Mouse (Mus musculus) ES-CJ7 (cell line): ENCODE data around the gene Bmp2k.
A peak's percentile ranks its signal among the peaks of the same experiment; 100 is the strongest.

Experiments used
- DNase-seq: peaks from one replicate; pipeline ENCODE4 v3.0.0; 2011; ENCODE audit warnings: low read depth, low spot score

Bmp2k gene

GRCm38 (mm10) chr5:97054166-97054565, 56.7 kb downstream of the Bmp2k start:
- DNase-seq: no peak

DNA sequence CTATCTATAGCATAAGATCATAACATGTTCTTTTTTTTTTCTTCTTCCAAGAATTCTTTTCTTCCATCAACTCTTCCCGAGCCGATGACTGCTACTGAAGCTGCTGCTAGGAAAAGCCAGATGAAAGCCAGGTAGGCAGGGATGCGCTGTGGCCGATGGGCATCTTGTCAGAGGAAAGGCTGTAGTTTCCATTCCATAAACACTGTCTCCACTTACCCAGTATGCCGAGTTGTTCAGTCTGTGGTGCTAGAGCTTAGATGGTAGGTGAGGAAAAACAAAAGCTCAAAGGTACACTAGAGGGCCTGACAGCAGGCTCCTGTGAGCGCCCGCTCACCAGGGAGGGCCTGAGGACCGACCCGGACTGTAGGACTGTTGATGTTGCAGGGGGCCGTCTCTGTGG, 57.3 kb downstream of the Bmp2k start:
- DNase-seq: no peak

- DNase-seq: peak; percentile 38
Measured at GRCm38 (mm10) chr5:97055511-97056068, 58.1 kb downstream of the Bmp2k start.

DNA sequence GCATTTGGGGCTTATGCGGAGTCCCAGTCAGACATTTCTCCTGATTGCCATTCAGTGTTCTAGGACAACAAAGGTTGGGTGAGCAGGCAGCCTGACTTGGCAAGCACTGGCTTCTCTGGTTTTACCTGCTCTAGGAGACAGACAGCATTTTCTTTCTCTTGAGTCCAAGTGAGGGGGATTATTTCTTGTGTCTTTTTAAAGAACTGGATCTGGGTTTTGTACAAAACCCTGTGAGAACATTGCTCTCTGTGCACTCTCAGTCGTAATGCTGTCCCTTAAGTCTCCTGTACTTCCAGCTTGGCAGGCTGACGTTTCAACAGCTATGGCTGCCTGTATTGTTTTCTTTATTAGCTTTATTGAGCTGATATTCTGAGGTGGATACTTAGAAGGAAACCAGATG, 58.9 kb downstream of the Bmp2k start:
- no peak for DNase-seq

DNA sequence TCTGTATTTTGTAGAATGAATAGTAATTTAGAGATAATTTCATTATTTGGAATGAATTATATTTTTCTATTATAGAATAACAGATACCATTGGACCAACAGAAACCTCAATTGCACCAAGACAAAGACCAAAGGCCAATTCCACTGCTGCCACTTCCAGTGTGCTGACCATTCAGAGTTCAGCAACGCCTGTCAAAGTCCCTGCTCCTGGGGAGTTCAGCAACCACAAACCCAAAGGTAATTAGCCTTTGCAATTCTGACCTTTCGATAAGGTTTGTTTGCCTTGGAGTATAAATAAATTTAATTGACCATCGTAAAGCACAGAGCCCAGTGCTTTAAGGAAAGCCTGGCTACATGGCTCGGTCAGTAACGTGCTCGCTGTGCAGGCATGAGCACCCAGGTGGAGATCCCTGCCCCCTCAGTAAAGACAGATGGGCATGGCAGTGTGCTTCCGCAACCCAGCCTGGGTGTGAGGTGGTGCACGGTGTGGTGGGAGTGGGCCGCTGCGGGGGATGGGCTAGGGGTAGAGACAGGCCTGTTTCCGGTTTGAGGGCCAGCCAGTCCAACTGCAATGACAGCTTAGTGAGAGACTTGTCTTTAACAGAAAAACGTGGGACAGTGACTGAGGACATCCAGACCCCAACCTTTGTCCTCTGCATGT, 59.4 kb downstream of the Bmp2k start:
- DNase-seq: no peak

DNA sequence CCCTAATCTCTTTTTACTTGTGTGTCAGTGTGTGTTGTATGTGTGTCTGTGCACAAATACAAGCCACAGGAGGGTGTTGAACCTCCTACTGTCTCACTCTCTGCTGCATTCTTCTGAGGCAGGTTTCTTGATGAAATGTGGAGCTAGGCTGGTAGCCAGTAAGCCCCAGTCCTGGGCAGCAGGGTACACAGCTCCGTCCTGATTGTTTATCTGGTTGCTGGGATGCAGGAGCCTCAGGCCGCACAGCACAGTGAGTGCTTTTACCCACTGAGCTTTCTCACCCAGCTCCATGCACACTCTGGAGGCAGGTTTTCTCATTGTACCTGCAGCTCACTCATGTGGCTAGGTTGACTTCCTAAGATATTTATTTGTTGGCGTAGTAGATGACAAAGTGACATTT, 63.4 kb downstream of the Bmp2k start:
- DNase-seq: no peak

GRCm38 (mm10) chr5:97062041-97062440, 64.6 kb downstream of the Bmp2k start:
- DNase-seq: no peak

GRCm38 (mm10) chr5:97065746-97066145, 68.3 kb downstream of the Bmp2k start:
- no peak for DNase-seq

GRCm38 (mm10) chr5:97075476-97076151, 78.1 kb downstream of the Bmp2k start:
- no peak for DNase-seq

GRCm38 (mm10) chr5:97076167-97076566, 78.7 kb downstream of the Bmp2k start:
- DNase-seq: no peak

- no peak for DNase-seq
Measured at GRCm38 (mm10) chr5:97077676-97078075, 80.2 kb downstream of the Bmp2k start.

GRCm38 (mm10) chr5:97078641-97079040, 81.2 kb downstream of the Bmp2k start:
- no peak for DNase-seq

GRCm38 (mm10) chr5:97081481-97081880, 84.0 kb downstream of the Bmp2k start:
- peak; percentile 17 for DNase-seq

DNA sequence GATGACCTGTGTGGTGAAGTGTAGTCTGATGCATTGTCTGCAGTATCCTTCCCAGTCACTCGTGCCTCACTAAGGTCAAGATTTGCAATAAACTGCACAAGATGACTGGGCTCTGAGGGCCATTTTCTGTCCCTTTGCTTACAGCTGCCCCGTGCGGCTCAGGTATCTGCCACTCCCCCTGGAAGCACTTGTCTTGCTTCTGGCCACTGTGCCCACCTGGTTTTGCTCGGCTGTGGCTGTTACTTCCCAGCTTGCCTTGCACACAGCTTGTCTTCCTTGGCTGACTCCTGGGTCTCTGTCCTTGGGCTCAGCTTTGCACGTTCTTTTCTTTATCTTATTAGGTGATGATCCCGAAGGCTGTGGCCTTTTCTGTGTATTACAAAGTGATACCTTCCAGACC, 86.2 kb downstream of the Bmp2k start:
- DNase-seq: no peak

DNA sequence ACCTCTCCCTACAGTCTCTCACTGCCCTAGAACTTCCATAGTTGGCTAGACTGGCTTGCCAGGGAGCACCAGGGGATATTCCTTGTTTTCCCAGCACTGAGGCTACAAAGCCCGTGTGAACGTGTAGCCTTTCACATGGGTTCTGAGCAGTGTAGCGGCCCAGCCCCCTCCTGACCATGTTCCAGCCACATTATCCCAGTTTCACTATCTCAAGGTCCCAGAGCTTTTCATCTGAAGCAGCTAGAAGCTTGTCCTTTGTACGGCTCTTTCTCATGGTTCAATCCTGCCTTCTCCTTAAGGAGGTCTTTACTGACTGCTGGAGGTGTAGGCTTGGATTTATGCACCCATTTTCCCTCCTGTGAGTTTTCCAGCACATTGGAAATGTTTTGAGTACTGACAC, 87.1 kb downstream of the Bmp2k start:
- DNase-seq: no peak

- no peak for DNase-seq
Measured at GRCm38 (mm10) chr5:97085071-97085470, 87.6 kb downstream of the Bmp2k start.

- DNase-seq: peak; percentile 25
Measured at GRCm38 (mm10) chr5:97087030-97087630, 89.6 kb downstream of the Bmp2k start.

DNA sequence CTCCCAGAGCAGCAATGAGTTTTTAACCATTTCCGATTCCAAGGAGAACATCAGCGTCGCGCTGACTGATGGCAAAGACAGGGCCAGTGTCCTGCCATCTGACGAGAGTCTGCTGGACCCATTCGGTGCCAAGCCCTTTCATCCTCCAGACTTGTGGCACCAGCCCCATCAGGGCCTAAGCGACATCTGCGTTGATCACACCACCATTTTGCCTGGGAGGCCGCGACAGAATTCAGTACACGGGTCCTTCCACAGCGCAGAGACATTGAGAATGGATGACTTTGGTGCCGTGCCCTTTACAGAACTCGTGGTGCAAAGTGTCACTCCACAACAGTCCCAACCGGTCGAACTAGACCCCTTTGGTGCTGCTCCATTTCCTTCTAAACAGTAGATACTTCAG, 90.3 kb downstream of the Bmp2k start:
- no peak for DNase-seq

- DNase-seq: no peak
Measured at GRCm38 (mm10) chr5:97088231-97088630, 90.7 kb downstream of the Bmp2k start.

DNA sequence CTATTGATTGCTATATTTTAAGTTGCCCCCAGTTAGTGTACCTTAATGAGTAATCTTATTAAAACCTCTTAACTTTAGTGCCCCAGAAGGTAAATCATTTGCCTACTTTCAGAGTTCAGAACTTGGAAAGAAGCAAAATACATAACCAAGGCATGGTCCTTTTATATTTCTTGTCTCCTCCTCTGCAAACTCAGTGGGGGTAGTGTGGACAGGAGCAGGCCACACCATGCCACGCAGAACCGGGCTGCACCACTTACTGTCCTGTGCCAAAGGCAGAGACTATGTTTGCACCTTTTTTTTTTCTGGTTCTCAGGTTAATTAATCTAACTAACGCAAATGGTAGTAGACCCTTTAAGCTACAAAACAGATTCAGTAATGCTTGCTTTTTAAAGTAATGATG, 91.9 kb downstream of the Bmp2k start:
- no peak for DNase-seq

GRCm38 (mm10) chr5:97090034-97090784, 92.7 kb downstream of the Bmp2k start:
- peak; percentile 72 for DNase-seq

- no peak for DNase-seq
Measured at GRCm38 (mm10) chr5:97092970-97093369, 95.5 kb downstream of the Bmp2k start.
